Mouse (Mus musculus) midbrain, embryonic 12.5 days (tissue): ENCODE results near the gene Arhgef3. TPM values are rescaled to one million over a fixed set of nuclear protein-coding genes. Genes with fewer than 3 reads are reported as not detected.

Experiments used
- ATAC-seq: fragments of 200-750 bp; cut with Nextera tagmentation; 2 replicates; pipeline ENCODE4 v1.8.0; 2017; ENCODE audit warnings: low read depth, moderate TSS enrichment, moderate library complexity; ENCODE audit not compliant: low FRiP score
- H3K27ac ChIP-seq: fragments of 300-500 bp; sonication (generic); replicated peaks from 2 replicates; pipeline ENCODE4 v1.5.1; 2016; ENCODE audit warnings: mild to moderate bottlenecking
- H3K27me3 ChIP-seq: fragments of 300-500 bp; sonication (generic); 2 replicates; pipeline ENCODE4 v1.6.1; 2016; ENCODE audit warnings: mild to moderate bottlenecking
- H3K36me3 ChIP-seq: fragments of 300-500 bp; sonication (generic); 2 replicates; pipeline ENCODE4 v1.6.1; 2016
- H3K4me1 ChIP-seq: fragments of 300-500 bp; sonication (generic); 2 replicates; pipeline ENCODE4 v1.6.1; 2016
- H3K4me2 ChIP-seq: fragments of 300-500 bp; sonication (generic); replicated peaks from 2 replicates; pipeline ENCODE4 v1.6.1; 2016; ENCODE audit warnings: mild to moderate bottlenecking, moderate library complexity
- H3K4me3 ChIP-seq: fragments of 300-500 bp; sonication (generic); 2 replicates; pipeline ENCODE4 v1.5.1; 2016; ENCODE audit warnings: mild to moderate bottlenecking
- H3K9ac ChIP-seq: fragments of 300-500 bp; sonication (generic); replicated peaks from 2 replicates; pipeline ENCODE4 v1.6.1; 2016; ENCODE audit warnings: mild to moderate bottlenecking, moderate library complexity
- H3K9me3 ChIP-seq: fragments of 300-500 bp; sonication (generic); 2 replicates; pipeline ENCODE4 v1.6.1; 2016; ENCODE audit warnings: mild to moderate bottlenecking
- whole genome bisulfite sequencing: fragments of 180-500 bp; shearing (Covaris S2); methylation state at CpG from one replicate; pipeline ENCODE4 v1.1.7; 2016; 5-methylcytosine and 5-hydroxymethylcytosine counted together
- polyA plus RNA-seq: library from polyadenylated mRNA; unstranded; fragments of >200 nt; fragmentation: Nextera tagmentation; extraction: Ambion mirVana; gene quantifications from 2 replicates; pipeline ENCODE4 v1.2.1, GENCODE M21; 2016

Arhgef3 gene
- polyA plus RNA-seq, 1 experiment from 2014 or later = 2.2 TPM

DNA sequence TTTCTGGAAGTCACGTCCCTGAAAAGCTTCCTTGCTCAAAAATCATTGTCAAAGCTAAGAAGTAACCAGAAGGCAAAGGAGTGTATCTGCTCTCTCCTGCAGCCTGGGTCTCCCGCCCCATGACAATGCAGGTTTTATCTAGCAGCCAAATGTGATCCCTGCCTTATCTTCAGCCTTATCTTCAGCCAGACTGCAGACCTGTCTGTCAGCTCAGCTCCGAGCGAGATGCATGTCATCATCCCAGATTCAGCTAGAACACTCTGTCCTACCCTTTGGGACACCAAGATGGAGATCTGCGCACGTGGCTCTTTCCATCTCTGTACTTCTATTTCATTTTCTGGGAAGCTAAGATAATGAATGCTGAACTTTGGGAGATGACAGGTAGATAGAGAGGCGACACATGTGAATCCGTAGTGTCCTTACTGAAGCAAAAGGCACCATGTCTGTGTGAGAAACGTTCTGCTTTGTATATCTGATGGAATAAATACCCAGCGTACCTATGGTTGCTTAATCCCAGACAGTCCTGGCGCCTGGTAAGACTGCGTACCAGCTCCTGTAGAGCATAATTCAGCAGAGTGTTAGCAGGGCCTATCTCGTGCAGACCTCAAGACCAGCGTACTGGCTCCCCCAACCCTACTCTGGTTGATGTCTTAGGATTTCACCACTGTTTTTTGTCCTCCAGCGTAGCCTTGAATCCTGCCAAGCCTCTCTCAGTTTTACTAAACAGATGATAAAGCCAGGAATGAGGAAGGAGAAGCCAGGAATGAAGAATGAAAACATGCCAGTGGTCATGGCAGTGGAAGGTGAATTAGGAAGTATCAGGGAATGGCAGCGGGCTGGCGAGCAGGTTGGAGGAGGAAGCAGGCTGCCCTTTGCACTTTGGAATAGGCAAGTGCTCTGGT is 235.4 kb downstream of the Arhgef3 start:
- Histone ChIP-seq H3K9ac (no peak overlapping the region), H3K27ac (no peak overlapping the region), H3K36me3 (no peaks in the 10 kb centered on the region), H3K9me3 (no peaks in the 10 kb centered on the region), H3K27me3 (no peaks in the 10 kb centered on the region), H3K4me2 (no peak overlapping the region), H3K4me3 (no peak overlapping the region), H3K4me1 (no peaks in the 10 kb centered on the region)
- WGBS = 88% methylated on average over 17 of the region's 17 CpGs
- ATAC-seq = no peak

DNA sequence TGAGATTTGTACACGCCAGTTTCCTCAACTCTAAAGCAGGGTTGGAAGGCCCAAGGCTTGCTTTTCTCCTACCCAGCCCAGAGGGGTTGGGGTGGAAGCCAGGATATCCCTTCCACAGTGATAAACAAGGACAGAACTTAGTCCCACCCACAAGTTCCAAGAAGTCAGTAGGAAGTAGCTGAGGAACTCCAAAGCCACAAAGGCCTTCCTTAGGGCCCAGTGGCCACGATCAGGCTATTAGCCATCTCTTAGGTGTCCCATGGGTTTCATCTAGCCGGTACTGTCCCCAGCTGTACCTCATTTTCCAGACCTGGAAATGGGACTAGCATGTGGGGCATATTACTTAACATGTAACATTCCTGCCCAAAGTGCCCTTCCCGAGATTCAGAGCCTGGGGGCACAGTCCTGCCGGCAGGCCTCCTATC is 236.4 kb downstream of the Arhgef3 start:
- no peaks in the 10 kb centered on the region for H3K4me1 ChIP-seq
- 83% methylated on average over 5 of the region's 5 CpGs for WGBS
- H3K27ac ChIP-seq = no peak overlapping the region
- no peaks in the 10 kb centered on the region for H3K9me3 ChIP-seq
- no peaks in the 10 kb centered on the region for H3K27me3 ChIP-seq
- H3K4me3 ChIP-seq = no peak overlapping the region
- H3K4me2 ChIP-seq = no peak overlapping the region
- no peak overlapping the region for H3K9ac ChIP-seq
- no peak for ATAC-seq
- no peaks in the 10 kb centered on the region for H3K36me3 ChIP-seq

DNA sequence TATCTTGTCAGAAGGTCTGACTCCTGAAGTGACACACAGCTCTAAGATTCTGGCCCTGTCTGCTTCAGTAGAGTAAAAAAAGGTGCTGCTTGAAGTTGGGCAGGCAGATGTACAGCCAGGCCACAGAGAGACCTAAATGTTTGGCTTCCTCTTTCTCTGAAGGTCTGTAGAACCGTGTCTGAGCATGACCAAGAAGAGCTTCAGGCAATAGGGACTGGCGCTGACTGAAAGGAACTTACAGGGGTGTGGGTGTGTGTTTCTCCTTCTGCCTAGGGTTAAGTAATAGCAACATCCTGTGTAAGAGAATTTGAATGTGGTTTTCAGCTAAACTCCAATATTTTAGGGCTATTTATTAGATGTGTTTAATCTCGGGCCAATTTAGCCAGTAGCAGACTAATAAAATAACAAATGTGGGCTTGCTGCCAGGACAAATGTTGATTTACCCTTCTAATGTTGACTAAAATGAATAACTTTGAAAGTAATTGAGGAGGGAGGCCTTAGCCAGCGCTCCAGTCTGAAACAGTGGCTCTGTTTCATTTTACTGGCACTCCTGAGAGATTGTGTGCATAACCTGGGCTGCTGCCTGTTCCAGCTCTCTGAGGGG is 236.9 kb downstream of the Arhgef3 start:
- Histone ChIP-seq H3K27ac (no peak overlapping the region), H3K9me3 (no peaks in the 10 kb centered on the region), H3K36me3 (no peaks in the 10 kb centered on the region), H3K4me3 (no peak overlapping the region), H3K4me1 (no peaks in the 10 kb centered on the region), H3K9ac (no peak overlapping the region), H3K27me3 (no peaks in the 10 kb centered on the region), H3K4me2 (no peak overlapping the region)
- no peak for ATAC-seq
- WGBS = 88% methylated on average over 4 of the region's 4 CpGs

DNA sequence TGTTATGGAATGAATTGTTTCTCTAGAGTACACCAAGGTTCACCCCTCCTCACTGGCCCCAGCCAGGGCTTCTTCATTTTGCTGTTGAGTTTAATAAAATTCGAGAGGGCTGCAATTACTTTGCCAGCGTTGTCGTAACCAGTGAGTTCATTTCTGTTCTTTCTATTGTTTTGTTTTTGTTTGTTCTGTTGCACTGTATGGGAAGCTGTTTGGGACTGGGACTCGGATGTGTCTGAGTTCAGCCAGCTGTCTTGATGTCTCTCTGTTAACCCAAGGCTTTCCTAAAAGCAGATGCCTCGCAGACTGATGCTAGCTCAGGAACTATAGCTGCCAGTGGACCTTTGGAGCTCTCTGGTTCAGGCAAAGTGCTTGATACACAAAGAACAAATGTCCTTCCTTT is 237.8 kb downstream of the Arhgef3 start:
- Histone ChIP-seq H3K4me2 (no peak overlapping the region), H3K36me3 (no peaks in the 10 kb centered on the region), H3K27me3 (no peaks in the 10 kb centered on the region), H3K9ac (no peak overlapping the region), H3K4me1 (no peaks in the 10 kb centered on the region), H3K4me3 (no peak overlapping the region), H3K9me3 (no peaks in the 10 kb centered on the region), H3K27ac (no peak overlapping the region)
- WGBS = 85% methylated on average over 5 of the region's 5 CpGs
- ATAC-seq = no peak

DNA sequence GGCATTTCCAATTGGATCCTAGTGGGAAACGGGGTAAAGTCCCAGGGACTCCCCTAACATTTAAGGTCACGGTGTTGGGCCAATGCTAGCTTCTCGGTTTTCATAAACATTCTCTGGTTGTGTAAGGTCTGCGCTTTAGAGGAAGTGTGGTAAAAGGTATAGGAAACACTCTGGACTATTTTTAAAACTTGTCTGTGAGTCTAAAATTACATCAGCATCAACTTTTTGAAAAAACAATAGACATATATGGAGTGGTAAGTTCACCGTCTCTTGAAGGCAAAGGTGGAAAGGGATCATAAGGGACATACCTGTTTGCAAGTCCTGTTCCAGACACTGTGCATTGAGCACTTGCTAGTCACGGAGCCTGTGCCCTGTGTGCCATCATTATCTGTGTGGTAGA is 240.5 kb downstream of the Arhgef3 start:
- Histone ChIP-seq H3K27me3 (no peaks in the 10 kb centered on the region), H3K9me3 (no peaks in the 10 kb centered on the region), H3K9ac (no peak overlapping the region), H3K4me2 (no peak overlapping the region), H3K4me1 (no peaks in the 10 kb centered on the region), H3K36me3 (no peaks in the 10 kb centered on the region), H3K4me3 (no peak overlapping the region), H3K27ac (no peak overlapping the region)
- ATAC-seq = no peak
- 88% methylated on average over 6 of the region's 6 CpGs for WGBS

DNA sequence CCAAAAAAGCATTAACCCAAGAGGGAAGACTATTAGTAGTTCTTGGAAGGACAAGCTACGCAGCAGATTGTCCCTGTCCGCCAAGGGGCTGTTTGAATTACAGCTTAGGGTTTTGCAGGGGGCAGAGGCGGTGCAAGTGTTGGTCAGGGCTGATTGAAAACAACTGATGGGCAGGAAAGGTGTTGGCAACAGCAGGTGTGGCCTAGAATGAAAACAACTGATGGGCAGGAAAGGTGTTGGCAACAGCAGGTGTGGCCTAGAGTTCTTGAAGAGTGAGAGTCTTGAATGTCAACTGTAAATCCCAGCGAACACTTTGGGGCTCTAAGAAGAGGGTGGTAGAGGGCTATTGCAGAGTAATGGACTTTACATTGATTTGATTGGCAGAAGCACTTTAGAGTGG is 241.2 kb downstream of the Arhgef3 start:
- Histone ChIP-seq H3K27ac (no peak overlapping the region), H3K9ac (no peak overlapping the region), H3K4me3 (no peak overlapping the region), H3K9me3 (no peaks in the 10 kb centered on the region), H3K27me3 (no peaks in the 10 kb centered on the region), H3K36me3 (no peaks in the 10 kb centered on the region), H3K4me1 (no peaks in the 10 kb centered on the region), H3K4me2 (no peak overlapping the region)
- 85% methylated on average over 4 of the region's 4 CpGs for WGBS
- ATAC-seq = no peak

DNA sequence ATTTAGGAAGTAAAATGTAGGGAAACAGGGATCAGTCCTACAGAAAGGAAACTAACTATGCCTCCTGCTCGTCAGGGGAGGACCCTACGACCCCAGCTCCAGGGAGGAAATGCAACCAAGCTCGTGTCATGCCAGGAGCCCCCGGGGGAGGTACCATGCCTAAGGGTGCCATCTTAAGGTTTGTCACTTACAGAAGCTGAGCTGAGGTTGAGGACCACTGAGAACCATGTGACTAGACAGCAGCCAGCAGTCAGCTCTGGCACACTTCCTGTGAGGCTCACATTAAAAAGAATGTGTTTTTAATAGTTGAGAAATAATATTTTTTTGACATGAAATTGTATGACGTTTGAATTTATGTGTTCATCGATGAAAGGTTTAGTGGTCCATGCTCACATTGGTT is 242.4 kb downstream of the Arhgef3 start:
- Histone ChIP-seq H3K9ac (no peak overlapping the region), H3K27ac (no peak overlapping the region), H3K4me2 (no peak overlapping the region), H3K27me3 (no peaks in the 10 kb centered on the region), H3K36me3 (no peaks in the 10 kb centered on the region), H3K9me3 (no peaks in the 10 kb centered on the region), H3K4me3 (no peak overlapping the region), H3K4me1 (no peaks in the 10 kb centered on the region)
- no peak for ATAC-seq
- WGBS = 75% methylated on average over 6 of the region's 6 CpGs

DNA sequence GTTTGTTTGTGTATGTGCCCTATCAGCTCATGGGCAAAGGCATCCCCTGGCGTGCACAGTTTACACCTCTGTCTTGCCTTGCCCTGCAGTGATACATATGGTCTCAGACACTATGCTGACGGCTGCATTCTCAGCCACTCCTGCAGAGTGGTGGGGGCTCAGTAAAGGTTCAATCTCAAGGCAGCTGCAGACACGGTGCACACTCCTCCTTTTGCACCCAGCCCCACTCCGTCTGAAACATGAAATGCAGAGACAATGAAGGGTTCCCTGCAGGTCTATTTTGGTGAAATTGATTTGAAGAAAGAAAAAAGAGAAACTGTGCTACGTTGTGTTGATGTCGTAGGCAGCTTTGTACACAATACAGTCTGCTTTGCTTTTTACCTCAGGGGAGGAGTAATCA is 243.5 kb downstream of the Arhgef3 start:
- no peaks in the 10 kb centered on the region for H3K9me3 ChIP-seq
- H3K9ac ChIP-seq = no peak overlapping the region
- no peak overlapping the region for H3K4me3 ChIP-seq
- ATAC-seq = no peak
- 76% methylated on average over 6 of the region's 6 CpGs for WGBS
- no peaks in the 10 kb centered on the region for H3K27me3 ChIP-seq
- H3K27ac ChIP-seq = no peak overlapping the region
- H3K36me3 ChIP-seq = no peaks in the 10 kb centered on the region
- no peaks in the 10 kb centered on the region for H3K4me1 ChIP-seq
- no peak overlapping the region for H3K4me2 ChIP-seq

DNA sequence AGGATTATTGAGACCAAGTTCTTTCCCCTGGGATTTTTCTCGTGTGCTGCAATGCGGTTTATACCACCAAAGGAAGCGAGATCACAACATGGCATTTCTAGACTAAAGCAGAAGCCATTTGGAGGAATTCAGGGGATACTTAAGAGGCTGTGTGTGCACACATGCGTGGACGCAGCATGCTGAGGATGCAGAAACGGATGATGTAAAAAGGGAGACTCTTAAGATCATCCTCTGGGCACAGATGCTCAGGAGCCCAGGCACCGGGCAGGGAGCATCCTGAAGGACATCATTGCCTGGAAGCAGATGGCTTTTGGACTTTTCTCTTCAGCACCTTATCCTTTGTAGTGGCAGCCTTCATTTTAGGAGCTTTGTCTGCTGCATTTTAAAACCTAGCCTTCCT is 246.2 kb downstream of the Arhgef3 start:
- Histone ChIP-seq H3K27ac (no peak overlapping the region), H3K4me3 (no peak overlapping the region), H3K4me2 (no peak overlapping the region), H3K9ac (no peak overlapping the region), H3K4me1 (no peaks in the 10 kb centered on the region), H3K36me3 (no peaks in the 10 kb centered on the region), H3K9me3 (no peaks in the 10 kb centered on the region), H3K27me3 (no peaks in the 10 kb centered on the region)
- WGBS = 71% methylated on average over 7 of the region's 7 CpGs
- no peak for ATAC-seq

DNA sequence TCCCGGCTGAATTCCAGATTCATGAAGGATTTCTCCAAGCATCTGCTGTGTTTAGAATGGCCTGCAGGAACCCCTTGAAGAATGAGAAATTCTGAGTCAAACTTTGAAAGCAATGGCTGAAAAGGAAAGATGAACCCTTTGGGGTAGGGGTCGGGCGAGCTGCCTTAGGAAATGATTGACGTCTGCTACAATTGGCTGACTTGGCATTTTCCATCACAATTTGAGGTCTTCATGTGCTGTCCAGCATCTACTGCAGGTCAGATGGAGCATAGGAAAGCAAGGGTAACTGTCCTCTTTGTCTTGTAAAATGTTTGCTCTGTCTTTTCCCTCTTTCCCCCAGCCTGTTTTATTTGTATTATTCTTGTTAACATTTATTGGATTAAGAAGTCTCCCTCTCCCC is 246.8 kb downstream of the Arhgef3 start:
- no peaks in the 10 kb centered on the region for H3K4me1 ChIP-seq
- H3K4me2 ChIP-seq = no peak overlapping the region
- H3K9me3 ChIP-seq = no peaks in the 10 kb centered on the region
- H3K27me3 ChIP-seq = no peaks in the 10 kb centered on the region
- H3K4me3 ChIP-seq = no peak overlapping the region
- WGBS = 58% methylated on average over 4 of the region's 4 CpGs
- no peak overlapping the region for H3K9ac ChIP-seq
- no peak overlapping the region for H3K27ac ChIP-seq
- ATAC-seq = no peak
- no peaks in the 10 kb centered on the region for H3K36me3 ChIP-seq

DNA sequence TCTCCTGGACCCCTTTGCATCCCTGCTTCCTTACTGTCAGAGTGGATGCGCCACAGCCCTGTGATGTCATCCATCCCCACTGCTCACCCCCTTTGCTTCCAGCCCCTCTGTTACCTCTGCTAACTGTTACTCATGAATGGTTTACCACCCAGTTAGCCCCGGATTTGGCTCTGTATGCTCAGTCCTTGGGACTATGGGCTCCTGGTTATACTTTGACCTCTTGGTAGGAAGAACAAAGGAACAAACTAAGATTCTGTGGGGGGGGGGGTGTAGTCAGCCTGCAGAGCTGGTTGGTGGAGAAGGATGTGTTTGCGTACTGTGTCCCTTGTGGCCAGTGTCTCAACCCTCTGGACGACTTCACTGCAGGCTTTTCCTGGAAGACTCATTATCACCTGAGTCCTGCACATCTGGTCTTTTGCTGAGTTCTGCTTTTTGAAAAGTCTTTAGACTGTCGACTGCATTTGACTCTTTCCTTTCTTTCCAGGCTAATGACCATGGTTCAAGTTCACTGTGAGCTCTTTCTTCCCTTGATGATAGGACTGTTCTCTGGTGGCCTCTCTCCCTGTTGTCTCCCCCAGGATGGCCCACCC is 250.1 kb downstream of the Arhgef3 start:
- Histone ChIP-seq H3K36me3 (no peaks in the 10 kb centered on the region), H3K4me2 (no peak overlapping the region), H3K27me3 (no peaks in the 10 kb centered on the region), H3K9ac (no peak overlapping the region), H3K9me3 (no peaks in the 10 kb centered on the region), H3K4me1 (no peaks in the 10 kb centered on the region), H3K4me3 (no peak overlapping the region), H3K27ac (no peak overlapping the region)
- 82% methylated on average over 5 of the region's 5 CpGs for WGBS
- ATAC-seq = no peak

DNA sequence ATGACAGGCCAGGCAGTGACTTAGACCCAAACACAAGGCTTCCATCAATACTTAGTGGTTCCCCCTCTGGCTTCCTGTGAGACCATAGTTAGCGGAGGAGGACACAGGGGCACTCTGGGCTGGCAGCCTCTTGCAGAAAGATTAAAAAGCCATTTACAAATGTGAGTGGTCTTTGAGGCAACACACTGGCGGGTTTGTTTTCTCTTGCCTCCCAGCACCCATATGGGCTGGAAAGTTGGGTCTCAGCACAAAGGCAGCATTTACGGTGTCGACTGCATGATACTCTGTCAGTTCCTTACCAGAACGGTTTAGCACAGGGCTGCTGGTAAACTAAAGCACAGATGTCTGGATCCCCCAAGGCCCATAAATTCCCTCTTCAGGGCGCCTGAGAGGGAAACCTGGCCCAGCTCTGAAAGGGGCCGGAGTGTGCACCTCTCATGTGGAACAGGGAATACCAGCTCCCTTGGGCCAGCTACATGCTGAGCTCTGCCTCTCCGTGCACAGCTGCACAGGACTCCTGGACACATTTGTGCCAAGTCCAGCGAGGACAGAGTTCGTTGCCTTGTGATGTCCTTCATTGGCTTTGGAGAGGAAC is 252.5 kb downstream of the Arhgef3 start:
- Histone ChIP-seq H3K4me2 (no peak overlapping the region), H3K9ac (no peak overlapping the region), H3K9me3 (no peaks in the 10 kb centered on the region), H3K36me3 (no peaks in the 10 kb centered on the region), H3K4me1 (no peaks in the 10 kb centered on the region), H3K4me3 (no peak overlapping the region), H3K27ac (no peak overlapping the region), H3K27me3 (no peaks in the 10 kb centered on the region)
- 84% methylated on average over 10 of the region's 10 CpGs for WGBS
- no peak for ATAC-seq
